Mouse (Mus musculus) ES-Bruce4 (cell line): ENCODE results near the gene Lhx1. TPM values are rescaled to one million over a fixed set of nuclear protein-coding genes. Genes with fewer than 3 reads are reported as not detected.

ENCODE experiments used
- H3K27ac ChIP-seq: 2 replicates; pipeline ENCODE4 v1.5.1; 2012; ENCODE audit warnings: low read length, inconsistent platforms; ENCODE audit not compliant: insufficient read depth
- H3K27me3 ChIP-seq: 2 replicates; pipeline ENCODE4 v1.6.1; 2012; ENCODE audit warnings: mild to moderate bottlenecking, low read length, inconsistent platforms; ENCODE audit not compliant: control insufficient read depth, poor library complexity, insufficient read depth, severe bottlenecking
- H3K36me3 ChIP-seq: 2 replicates; pipeline ENCODE4 v1.6.1; 2012; ENCODE audit warnings: inconsistent platforms, mild to moderate bottlenecking, low read length, moderate library complexity; ENCODE audit not compliant: control insufficient read depth, poor library complexity, insufficient read depth, severe bottlenecking
- H3K4me1 ChIP-seq: one replicate; pipeline ENCODE4 v1.8.1; 2011; ENCODE audit warnings: low read length; ENCODE audit not compliant: control insufficient read depth, insufficient read depth
- H3K4me3 ChIP-seq: 2 replicates; pipeline ENCODE4 v1.5.1; 2011; ENCODE audit warnings: low read depth, mild to moderate bottlenecking, low read length
- H3K9ac ChIP-seq: 2 replicates; pipeline ENCODE4 v1.6.1; 2012; ENCODE audit warnings: low read depth, mild to moderate bottlenecking, inconsistent platforms; ENCODE audit not compliant: poor library complexity, severe bottlenecking
- H3K9me3 ChIP-seq: replicated peaks from 2 replicates; pipeline ENCODE4 v1.6.1; 2012; ENCODE audit warnings: mild to moderate bottlenecking, low read length, inconsistent platforms; ENCODE audit not compliant: control insufficient read depth, poor library complexity, insufficient read depth, severe bottlenecking
- CTCF ChIP-seq: IDR thresholded peaks from one replicate; pipeline ENCODE4 v1.8.1; 2011; ENCODE audit warnings: low read depth, low read length
- EP300 ChIP-seq: IDR thresholded peaks from 2 replicates; pipeline ENCODE4 v1.6.1; 2011; ENCODE audit warnings: low read depth, low read length; ENCODE audit not compliant: insufficient read depth
- POLR2A ChIP-seq: IDR thresholded peaks from one replicate; pipeline ENCODE4 v1.8.1; 2011; ENCODE audit warnings: low read length; ENCODE audit not compliant: insufficient read depth
- polyA plus RNA-seq: library from polyadenylated mRNA; stranded (reverse); fragments of >200 nt; gene quantifications from 2 replicates; pipeline ENCODE4 v1.2.4, GENCODE M21; 2011; ENCODE audit warnings: low read depth; ENCODE audit not compliant: missing spikeins, insufficient read depth, insufficient read length

Gene Lhx1
- polyA plus RNA-seq, 1 experiment: 1.5 TPM

DNA sequence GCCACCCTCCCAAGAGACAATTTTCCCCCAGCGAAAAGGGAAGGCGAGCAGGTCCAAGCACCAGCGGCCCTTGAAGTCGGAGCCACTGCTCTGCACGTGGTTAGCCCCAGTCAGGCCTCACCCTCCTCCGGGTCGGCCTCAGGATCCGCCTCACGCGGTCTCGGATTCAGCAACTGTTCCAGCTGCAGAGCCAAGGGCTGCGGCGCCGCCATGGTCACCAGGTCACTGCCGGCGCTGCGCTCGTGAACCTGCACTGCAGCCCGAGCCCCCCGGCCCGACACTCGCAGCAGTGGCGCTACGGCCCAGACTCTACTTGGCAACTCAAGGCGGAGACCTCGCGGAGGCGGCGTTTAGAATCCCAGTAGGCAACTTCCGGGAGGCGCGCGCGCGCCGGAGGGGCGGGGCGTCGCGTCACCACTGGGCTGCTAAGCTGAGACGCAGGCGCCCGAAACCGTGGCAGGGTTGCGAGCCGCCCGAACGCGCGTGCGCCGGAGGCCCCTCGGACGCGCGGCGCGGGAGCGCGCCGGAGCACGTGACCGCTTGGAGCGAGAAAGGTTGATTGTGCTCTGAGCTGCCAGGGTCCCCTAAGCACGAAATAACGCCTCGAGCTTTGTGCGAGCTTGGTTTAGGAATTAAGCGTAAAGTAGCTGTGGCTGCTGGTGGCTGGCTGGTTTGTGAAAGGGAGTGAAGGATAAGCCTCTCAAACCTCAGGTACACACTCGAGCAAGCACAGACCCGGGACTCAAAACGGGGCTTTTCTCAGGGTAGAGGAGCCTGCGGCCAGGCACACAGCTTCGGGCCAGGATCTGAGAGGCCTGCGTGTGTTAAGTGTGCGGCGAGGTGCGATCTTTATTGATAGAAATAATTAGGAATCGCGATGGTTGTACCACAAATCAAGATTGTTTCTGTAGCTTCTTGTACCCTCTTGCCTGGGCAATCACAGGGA is 11.9 kb downstream of the Lhx1 start, which contains the start of gene Aatf:
Gene Aatf (minus strand): TSS at position 352 of the 946 bp plus-strand sequence.
- H3K36me3 ChIP-seq: peaks cover 25% of the 10 kb centered on the region
- peaks cover 16% of the 10 kb centered on the region for H3K27me3 ChIP-seq
- no peaks in the 10 kb centered on the region for H3K9me3 ChIP-seq
- no peak within 1 kb of the TSS for H3K27ac ChIP-seq
- H3K4me1 ChIP-seq: no peaks in the 10 kb centered on the region
- H3K4me3 ChIP-seq: peak within 1 kb of the TSS; percentile 86
- peak within 1 kb of the TSS; percentile 72 for H3K9ac ChIP-seq
- TF ChIP-seq EP300 (no peak), POLR2A (no peak), CTCF (no peak)

DNA sequence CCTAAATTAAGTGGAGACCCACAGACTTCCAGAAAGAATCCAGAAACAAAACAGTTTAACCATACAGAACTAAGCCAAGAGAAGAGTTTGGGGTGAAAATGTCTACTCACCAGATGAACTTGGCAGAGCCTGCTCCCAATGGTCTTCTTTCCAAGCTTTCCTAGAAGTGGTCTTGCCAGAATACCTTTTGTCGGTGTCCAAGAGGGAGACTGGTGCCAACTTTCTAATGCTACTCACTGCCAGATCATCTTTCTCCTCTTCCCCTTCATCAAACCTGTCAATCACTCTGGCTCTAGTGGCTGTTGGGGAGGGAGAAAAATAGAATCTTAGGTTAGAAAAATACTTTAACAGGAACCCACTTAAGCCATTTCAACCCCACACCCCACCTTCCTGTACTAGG is 13.3 kb downstream of the Lhx1 start:
- H3K9me3 ChIP-seq: no peaks in the 10 kb centered on the region
- peaks cover 37% of the 10 kb centered on the region for H3K36me3 ChIP-seq
- H3K4me1 ChIP-seq: no peaks in the 10 kb centered on the region
- H3K4me3 ChIP-seq: no peak overlapping the region
- no peak for TF ChIP-seq EP300
- no peak for TF ChIP-seq CTCF
- no peak for TF ChIP-seq POLR2A
- H3K27me3 ChIP-seq: peaks cover 12% of the 10 kb centered on the region
- H3K9ac ChIP-seq: peak overlapping the region; percentile 72
- no peak overlapping the region for H3K27ac ChIP-seq

GRCm38 (mm10) chr11:84504296-84504695 is 21.0 kb downstream of the Lhx1 start:
- Histone ChIP-seq H3K36me3 (peaks cover 44% of the 10 kb centered on the region), H3K27ac (no peak overlapping the region), H3K4me3 (no peak overlapping the region), H3K9ac (no peak overlapping the region), H3K4me1 (no peaks in the 10 kb centered on the region), H3K9me3 (no peaks in the 10 kb centered on the region), H3K27me3 (no peaks in the 10 kb centered on the region)
- TF ChIP-seq CTCF (peak; percentile 4), POLR2A (no peak), EP300 (no peak)

GRCm38 (mm10) chr11:84497944-84498343 is 27.4 kb downstream of the Lhx1 start:
- no peaks in the 10 kb centered on the region for H3K4me1 ChIP-seq
- no peak for TF ChIP-seq POLR2A
- no peak for TF ChIP-seq EP300
- no peak for TF ChIP-seq CTCF
- no peak overlapping the region for H3K4me3 ChIP-seq
- no peaks in the 10 kb centered on the region for H3K27me3 ChIP-seq
- H3K9ac ChIP-seq: no peak overlapping the region
- peaks cover 20% of the 10 kb centered on the region for H3K36me3 ChIP-seq
- H3K9me3 ChIP-seq: no peaks in the 10 kb centered on the region
- no peak overlapping the region for H3K27ac ChIP-seq

GRCm38 (mm10) chr11:84496901-84497300 is 28.4 kb downstream of the Lhx1 start:
- no peak overlapping the region for H3K4me3 ChIP-seq
- peaks cover 16% of the 10 kb centered on the region for H3K36me3 ChIP-seq
- H3K27me3 ChIP-seq: no peaks in the 10 kb centered on the region
- H3K9ac ChIP-seq: no peak overlapping the region
- TF ChIP-seq CTCF (no peak), POLR2A (no peak), EP300 (no peak)
- H3K27ac ChIP-seq: no peak overlapping the region
- H3K9me3 ChIP-seq: no peaks in the 10 kb centered on the region
- no peaks in the 10 kb centered on the region for H3K4me1 ChIP-seq

GRCm38 (mm10) chr11:84495774-84496173 is 29.6 kb downstream of the Lhx1 start:
- no peaks in the 10 kb centered on the region for H3K4me1 ChIP-seq
- H3K9ac ChIP-seq: no peak overlapping the region
- no peak overlapping the region for H3K27ac ChIP-seq
- H3K9me3 ChIP-seq: no peaks in the 10 kb centered on the region
- H3K4me3 ChIP-seq: no peak overlapping the region
- TF ChIP-seq POLR2A: no peak
- no peaks in the 10 kb centered on the region for H3K27me3 ChIP-seq
- peaks cover 22% of the 10 kb centered on the region for H3K36me3 ChIP-seq
